Mouse (Mus musculus): ENCODE measurements around the gene Spaca7.

DNA sequence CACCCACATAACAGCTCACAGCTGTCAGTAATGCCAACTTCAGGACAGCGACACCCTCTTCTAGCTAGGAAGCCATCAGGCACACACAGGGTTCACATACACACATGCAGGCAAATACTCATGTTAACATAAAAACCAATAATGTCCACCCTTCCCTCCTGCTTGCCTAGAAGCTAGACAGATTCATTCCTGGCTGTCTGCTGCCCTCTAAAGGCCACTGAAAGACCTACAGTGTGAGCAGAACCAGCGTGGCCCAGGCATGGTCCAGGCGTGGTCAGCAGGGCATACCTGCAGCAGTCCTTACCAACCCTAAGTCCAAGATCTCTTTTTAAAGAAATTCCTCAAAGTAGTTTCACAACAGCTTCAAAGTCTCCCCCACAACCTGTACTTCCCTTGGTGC lies 56.2 kb downstream of the Spaca7 start:
- TF ChIP-seq GATA1 (IDR thresholded peaks at IDR 0.05; ENCODE audit: low read length): no peak
- TF ChIP-seq TAL1 (IDR thresholded peaks at IDR 0.05; ENCODE audit: low read length): no peak
